Mouse (Mus musculus): Measurements from ENCODE around the gene Mpnd. TPM values are rescaled to one million over a fixed set of nuclear protein-coding genes. Genes with fewer than 3 reads are reported as not detected.

Mpnd gene
- polyA plus RNA-seq, 1 experiment from 2014 or later: 112 TPM

DNA sequence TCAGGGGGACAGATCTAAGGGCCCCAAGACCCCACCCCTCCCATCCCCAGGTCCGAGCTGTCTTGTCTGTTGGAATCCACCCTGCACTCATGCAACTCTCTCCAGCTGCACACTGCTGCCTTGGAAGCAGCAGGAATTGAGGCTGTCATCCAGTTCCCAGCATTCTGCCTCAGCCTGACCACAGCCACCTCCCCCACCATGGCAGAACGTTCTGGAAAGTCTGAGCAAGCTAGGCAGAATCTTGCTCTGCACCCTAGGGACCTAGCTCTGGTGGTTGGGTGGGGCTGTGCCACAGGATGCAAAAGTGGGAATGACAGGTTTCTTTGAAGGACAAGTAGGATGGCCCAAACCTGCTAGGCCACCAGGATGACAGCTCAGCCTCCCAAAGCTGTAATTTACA is 19.0 kb downstream of the Mpnd start:
- H3K27ac ChIP-seq (ENCODE audit: low read length): no peak overlapping the region
- H3K36me3 ChIP-seq (ENCODE audit: insufficient read depth, low read length): peaks cover 14% of the 10 kb centered on the region; the same call in 1 of the 2 replicates
- no peaks in the 10 kb centered on the region for H3K9me3 ChIP-seq (ENCODE audit: low read length)
- peaks cover 32% of the 10 kb centered on the region; the same call in 1 of the 2 replicates for H3K4me1 ChIP-seq (ENCODE audit: insufficient read depth, low read length)
- H3K4me2 ChIP-seq (replicated peaks; ENCODE audit: low read depth, low read length): no peak overlapping the region
- no peaks in the 10 kb centered on the region for H3K27me3 ChIP-seq (ENCODE audit: insufficient read depth, low read length)
- no peak overlapping the region for H3K4me3 ChIP-seq (ENCODE audit: low read length)
- no peak overlapping the region for H3K9ac ChIP-seq (replicated peaks; ENCODE audit: low read length)
- 58% methylated on average over 2 of the region's 2 CpGs for WGBS
- ATAC-seq (ENCODE audit: low FRiP score, low TSS enrichment): no peak

- H3K4me2 ChIP-seq (replicated peaks; ENCODE audit: low read depth, low read length): no peak overlapping the region
- no peak overlapping the region for H3K9ac ChIP-seq (replicated peaks; ENCODE audit: low read length)
- peaks cover 10% of the 10 kb centered on the region; the same call in 1 of the 2 replicates for H3K36me3 ChIP-seq (ENCODE audit: insufficient read depth, low read length)
- peaks cover 32% of the 10 kb centered on the region; the same call in 1 of the 2 replicates for H3K4me1 ChIP-seq (ENCODE audit: insufficient read depth, low read length)
- 70% methylated on average over 5 of the region's 5 CpGs for WGBS
- H3K4me3 ChIP-seq (ENCODE audit: low read length): no peak overlapping the region
- H3K9me3 ChIP-seq (ENCODE audit: low read length): no peaks in the 10 kb centered on the region
- no peak overlapping the region for H3K27ac ChIP-seq (ENCODE audit: low read length)
- no peak for ATAC-seq (ENCODE audit: low FRiP score, low TSS enrichment)
- H3K27me3 ChIP-seq (ENCODE audit: insufficient read depth, low read length): no peaks in the 10 kb centered on the region
Measured at GRCm38 (mm10) chr17:56024931-56025330, 19.4 kb downstream of the Mpnd start.

GRCm38 (mm10) chr17:56026303-56026702 is 20.8 kb downstream of the Mpnd start:
- H3K27me3 ChIP-seq (ENCODE audit: insufficient read depth, low read length): no peaks in the 10 kb centered on the region
- no peak for ATAC-seq (ENCODE audit: low FRiP score, low TSS enrichment)
- H3K4me3 ChIP-seq (ENCODE audit: low read length): no peak overlapping the region
- no peaks in the 10 kb centered on the region for H3K9me3 ChIP-seq (ENCODE audit: low read length)
- no peak overlapping the region for H3K4me2 ChIP-seq (replicated peaks; ENCODE audit: low read depth, low read length)
- 67% methylated on average over 1 of the region's 1 CpGs for WGBS
- peaks cover 43% of the 10 kb centered on the region for H3K4me1 ChIP-seq (ENCODE audit: insufficient read depth, low read length)
- H3K9ac ChIP-seq (replicated peaks; ENCODE audit: low read length): no peak overlapping the region
- no peak overlapping the region for H3K27ac ChIP-seq (ENCODE audit: low read length)
- peaks cover 6% of the 10 kb centered on the region; the same call in 1 of the 2 replicates for H3K36me3 ChIP-seq (ENCODE audit: insufficient read depth, low read length)

- no peak for ATAC-seq (ENCODE audit: low FRiP score, low TSS enrichment)
- H3K4me2 ChIP-seq (replicated peaks; ENCODE audit: low read depth, low read length): no peak overlapping the region
- no peak overlapping the region for H3K4me3 ChIP-seq (ENCODE audit: low read length)
- 64% methylated on average over 1 of the region's 1 CpGs for WGBS
- H3K27me3 ChIP-seq (ENCODE audit: insufficient read depth, low read length): no peaks in the 10 kb centered on the region
- H3K9ac ChIP-seq (replicated peaks; ENCODE audit: low read length): no peak overlapping the region
- no peak overlapping the region for H3K27ac ChIP-seq (ENCODE audit: low read length)
- peaks cover 48% of the 10 kb centered on the region for H3K4me1 ChIP-seq (ENCODE audit: insufficient read depth, low read length)
- H3K9me3 ChIP-seq (ENCODE audit: low read length): no peaks in the 10 kb centered on the region
- peaks cover 6% of the 10 kb centered on the region; the same call in 1 of the 2 replicates for H3K36me3 ChIP-seq (ENCODE audit: insufficient read depth, low read length)
Measured at GRCm38 (mm10) chr17:56026881-56027280, 21.4 kb downstream of the Mpnd start.

- Histone ChIP-seq H3K9me3 (ENCODE audit: low read length) (no peaks in the 10 kb centered on the region), H3K9ac (replicated peaks; ENCODE audit: low read length) (no peak overlapping the region), H3K4me3 (ENCODE audit: low read length) (no peak overlapping the region), H3K27ac (ENCODE audit: low read length) (no peak overlapping the region), H3K27me3 (ENCODE audit: insufficient read depth, low read length) (no peaks in the 10 kb centered on the region), H3K4me2 (replicated peaks; ENCODE audit: low read depth, low read length) (no peak overlapping the region), H3K36me3 (ENCODE audit: insufficient read depth, low read length) (peaks cover 6% of the 10 kb centered on the region; the same call in 1 of the 2 replicates), H3K4me1 (ENCODE audit: insufficient read depth, low read length) (peaks cover 51% of the 10 kb centered on the region)
- ATAC-seq (ENCODE audit: low FRiP score, low TSS enrichment): no peak
- 84% methylated on average over 5 of the region's 5 CpGs for WGBS
Measured at GRCm38 (mm10) chr17:56027801-56028441, 22.4 kb downstream of the Mpnd start.

GRCm38 (mm10) chr17:56030238-56030870 is 24.8 kb downstream of the Mpnd start:
- no peak overlapping the region for H3K9ac ChIP-seq (replicated peaks; ENCODE audit: low read length)
- peaks cover 15% of the 10 kb centered on the region; the same call in 1 of the 2 replicates for H3K36me3 ChIP-seq (ENCODE audit: insufficient read depth, low read length)
- 83% methylated on average over 9 of the region's 9 CpGs for WGBS
- no peak for ATAC-seq (ENCODE audit: low FRiP score, low TSS enrichment)
- H3K4me2 ChIP-seq (replicated peaks; ENCODE audit: low read depth, low read length): no peak overlapping the region
- no peaks in the 10 kb centered on the region for H3K9me3 ChIP-seq (ENCODE audit: low read length)
- H3K4me1 ChIP-seq (ENCODE audit: insufficient read depth, low read length): peaks cover 60% of the 10 kb centered on the region
- no peaks in the 10 kb centered on the region for H3K27me3 ChIP-seq (ENCODE audit: insufficient read depth, low read length)
- H3K27ac ChIP-seq (ENCODE audit: low read length): peak overlapping the region; percentile 26; the same call in 1 of the 2 replicates
- H3K4me3 ChIP-seq (ENCODE audit: low read length): no peak overlapping the region

- ATAC-seq (ENCODE audit: low FRiP score, low TSS enrichment): peak; percentile 46
- Histone ChIP-seq H3K4me3 (ENCODE audit: low read length) (no peak overlapping the region), H3K9me3 (ENCODE audit: low read length) (no peaks in the 10 kb centered on the region), H3K4me1 (ENCODE audit: insufficient read depth, low read length) (peaks cover 62% of the 10 kb centered on the region), H3K36me3 (ENCODE audit: insufficient read depth, low read length) (peaks cover 15% of the 10 kb centered on the region; the same call in 1 of the 2 replicates), H3K27me3 (ENCODE audit: insufficient read depth, low read length) (no peaks in the 10 kb centered on the region), H3K9ac (replicated peaks; ENCODE audit: low read length) (peak overlapping the region; percentile 42), H3K27ac (ENCODE audit: low read length) (peak overlapping the region; percentile 57; the same call in 1 of the 2 replicates), H3K4me2 (replicated peaks; ENCODE audit: low read depth, low read length) (no peak overlapping the region)
- WGBS: 36% methylated on average over 5 of the region's 5 CpGs
Measured at GRCm38 (mm10) chr17:56030919-56031318, 25.4 kb downstream of the Mpnd start.

DNA sequence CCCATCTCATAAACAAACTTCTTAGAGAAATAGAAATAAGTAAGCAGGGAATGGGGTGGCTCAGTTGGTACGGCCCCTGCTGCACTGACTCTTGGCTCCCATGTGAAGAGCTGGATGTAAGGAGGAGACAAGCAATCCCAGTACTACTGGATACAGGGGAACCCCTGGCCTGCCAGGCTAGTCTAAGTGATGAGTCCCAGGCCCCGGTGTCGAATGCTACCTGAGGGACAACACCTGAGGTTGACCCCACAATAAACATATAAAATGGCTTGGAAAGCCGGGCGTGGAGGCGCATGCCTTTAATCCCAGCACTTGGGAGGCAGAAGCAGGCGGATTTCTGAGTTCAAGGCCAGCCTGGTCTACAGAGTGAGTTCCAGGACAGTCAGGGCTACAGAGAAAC is 25.9 kb downstream of the Mpnd start:
- WGBS: 87% methylated on average over 7 of the region's 7 CpGs
- no peak for ATAC-seq (ENCODE audit: low FRiP score, low TSS enrichment)
- peaks cover 15% of the 10 kb centered on the region; the same call in 1 of the 2 replicates for H3K36me3 ChIP-seq (ENCODE audit: insufficient read depth, low read length)
- H3K4me1 ChIP-seq (ENCODE audit: insufficient read depth, low read length): peaks cover 57% of the 10 kb centered on the region
- H3K27me3 ChIP-seq (ENCODE audit: insufficient read depth, low read length): no peaks in the 10 kb centered on the region
- no peaks in the 10 kb centered on the region for H3K9me3 ChIP-seq (ENCODE audit: low read length)
- peak overlapping the region; percentile 57; the same call in 1 of the 2 replicates for H3K27ac ChIP-seq (ENCODE audit: low read length)
- H3K4me3 ChIP-seq (ENCODE audit: low read length): no peak overlapping the region
- H3K9ac ChIP-seq (replicated peaks; ENCODE audit: low read length): peak overlapping the region; percentile 42
- no peak overlapping the region for H3K4me2 ChIP-seq (replicated peaks; ENCODE audit: low read depth, low read length)

- Histone ChIP-seq H3K36me3 (ENCODE audit: insufficient read depth, low read length) (peaks cover 15% of the 10 kb centered on the region; the same call in 1 of the 2 replicates), H3K27ac (ENCODE audit: low read length) (peak overlapping the region; percentile 75), H3K9ac (replicated peaks; ENCODE audit: low read length) (peak overlapping the region; percentile 44; the same call in 1 of the 2 replicates), H3K4me3 (ENCODE audit: low read length) (no peak overlapping the region), H3K4me1 (ENCODE audit: insufficient read depth, low read length) (peaks cover 55% of the 10 kb centered on the region), H3K9me3 (ENCODE audit: low read length) (no peaks in the 10 kb centered on the region), H3K27me3 (ENCODE audit: insufficient read depth, low read length) (no peaks in the 10 kb centered on the region), H3K4me2 (replicated peaks; ENCODE audit: low read depth, low read length) (peak overlapping the region; percentile 17; the same call in 1 of the 2 replicates)
- peak; percentile 28 for ATAC-seq (ENCODE audit: low FRiP score, low TSS enrichment)
- 73% methylated on average over 6 of the region's 6 CpGs for WGBS
Measured at GRCm38 (mm10) chr17:56032127-56032733, 26.7 kb downstream of the Mpnd start.
